Mouse (Mus musculus): ENCODE data around the gene Zfp113.

Zfp113 gene

GRCm38 (mm10) chr5:138155443-138155976, at the start of gene Zfp113:
Gene Zfp113, minus strand, starts transcription at chr5:138155744.
- peak; percentile 72 for DNase-seq

DNA sequence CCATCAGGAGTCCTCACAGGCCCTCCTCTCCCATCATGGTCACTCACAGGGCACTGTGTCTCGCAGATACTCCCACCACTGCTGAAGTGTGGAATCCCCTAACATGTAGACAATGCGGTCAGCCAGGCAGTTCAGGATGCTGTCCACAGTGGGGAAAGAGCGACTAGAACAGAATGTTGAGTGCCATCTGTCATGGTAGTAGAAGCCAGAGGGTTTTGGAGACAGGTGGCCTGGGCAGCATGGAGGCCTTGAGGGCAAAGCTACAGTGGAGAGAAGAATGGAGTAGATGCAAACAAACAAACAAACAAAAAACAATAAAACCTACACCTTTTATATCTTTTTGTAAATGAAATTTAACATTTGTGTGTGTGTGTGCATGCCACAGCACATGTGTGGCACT, 46.5 kb upstream of the Zfp113 start:
- DNase-seq, result no peak

GRCm38 (mm10) chr5:138199576-138199975, 44.0 kb upstream of the Zfp113 start:
- DNase-seq, result no peak

DNA sequence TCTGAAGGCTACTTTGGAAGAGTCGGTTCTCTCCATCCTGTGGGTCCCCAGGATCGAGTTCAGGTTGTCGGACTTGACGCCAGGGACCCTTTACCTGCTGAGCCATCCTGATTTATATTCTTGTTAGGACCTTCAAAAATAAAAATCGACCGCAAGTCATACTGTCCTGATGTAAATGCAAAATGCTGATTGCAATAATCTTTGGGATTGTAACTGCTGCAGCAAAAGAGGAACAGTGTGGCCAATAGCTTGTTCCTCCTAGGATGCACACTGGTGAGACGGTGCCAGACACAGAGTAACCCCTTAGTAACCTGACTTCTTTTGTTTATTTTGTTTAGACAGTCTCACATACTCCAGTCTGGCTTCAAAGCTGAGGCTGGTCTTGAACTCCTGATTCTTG, 39.9 kb upstream of the Zfp113 start:
- DNase-seq, result no peak

DNA sequence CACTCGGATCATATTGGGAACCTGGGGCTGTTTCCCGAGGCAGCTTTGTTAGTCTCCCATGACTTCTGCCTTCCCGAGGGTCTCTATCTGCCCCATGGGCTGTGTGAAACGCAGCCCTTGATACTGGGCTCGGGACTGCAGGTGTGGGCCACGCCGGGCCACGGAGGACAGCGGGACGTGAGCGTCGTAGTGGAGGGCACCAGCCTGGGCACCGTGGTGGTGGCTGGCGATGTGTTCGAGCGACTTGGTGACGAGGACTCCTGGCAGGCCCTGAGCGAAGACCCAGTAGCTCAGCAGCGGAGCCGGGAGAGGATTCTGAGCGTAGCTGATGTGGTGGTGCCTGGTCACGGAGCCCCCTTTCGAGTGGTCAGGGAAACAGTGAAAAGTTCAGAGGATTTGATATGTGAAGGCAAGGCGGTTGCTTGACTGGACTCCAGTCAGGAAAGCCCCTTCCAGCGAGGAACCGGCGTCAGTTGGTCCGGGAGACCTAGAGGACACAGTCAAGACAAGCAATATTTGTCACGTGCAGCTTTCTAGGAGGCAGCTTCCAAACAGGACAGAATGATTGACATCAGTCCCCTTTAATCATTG, 39.3 kb upstream of the Zfp113 start:
- peak; percentile 44 for DNase-seq

GRCm38 (mm10) chr5:138193771-138194727, 38.5 kb upstream of the Zfp113 start, which contains the start of gene Mblac1:
Gene Mblac1, plus strand, starts transcription at chr5:138194314.
- DNase-seq, result peak; percentile 70

DNA sequence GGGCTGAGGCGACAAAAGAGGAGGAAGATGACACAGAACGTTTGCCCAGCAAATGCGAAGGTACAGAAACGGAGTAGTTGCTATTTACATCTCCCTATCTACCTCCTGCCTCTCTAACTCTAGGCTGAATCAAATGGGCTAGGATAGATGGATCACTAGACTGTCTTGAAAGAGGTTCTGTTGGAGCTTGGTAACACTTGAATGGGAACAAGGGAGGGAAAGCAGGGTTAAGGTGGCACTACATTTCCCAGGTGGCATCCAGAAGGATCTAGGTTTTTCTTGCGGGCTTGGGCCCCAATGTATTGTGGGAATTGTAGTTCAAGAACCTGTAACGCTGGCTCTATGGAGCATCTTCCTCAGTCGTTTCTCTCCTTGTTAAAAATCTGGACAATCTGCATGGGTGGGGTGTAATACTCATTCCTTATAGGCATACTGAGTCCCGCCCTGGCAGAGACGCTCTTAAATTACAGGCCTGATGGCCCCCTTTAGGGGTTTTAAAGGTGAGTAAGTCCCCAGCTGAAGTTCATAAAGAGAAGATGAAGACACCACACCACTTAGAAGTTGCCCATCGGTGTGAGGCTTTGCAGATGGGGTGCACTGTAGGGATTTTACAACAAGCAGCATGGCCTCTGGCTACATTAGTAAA, 32.2 kb upstream of the Zfp113 start:
- DNase-seq, result peak; percentile 47

DNA sequence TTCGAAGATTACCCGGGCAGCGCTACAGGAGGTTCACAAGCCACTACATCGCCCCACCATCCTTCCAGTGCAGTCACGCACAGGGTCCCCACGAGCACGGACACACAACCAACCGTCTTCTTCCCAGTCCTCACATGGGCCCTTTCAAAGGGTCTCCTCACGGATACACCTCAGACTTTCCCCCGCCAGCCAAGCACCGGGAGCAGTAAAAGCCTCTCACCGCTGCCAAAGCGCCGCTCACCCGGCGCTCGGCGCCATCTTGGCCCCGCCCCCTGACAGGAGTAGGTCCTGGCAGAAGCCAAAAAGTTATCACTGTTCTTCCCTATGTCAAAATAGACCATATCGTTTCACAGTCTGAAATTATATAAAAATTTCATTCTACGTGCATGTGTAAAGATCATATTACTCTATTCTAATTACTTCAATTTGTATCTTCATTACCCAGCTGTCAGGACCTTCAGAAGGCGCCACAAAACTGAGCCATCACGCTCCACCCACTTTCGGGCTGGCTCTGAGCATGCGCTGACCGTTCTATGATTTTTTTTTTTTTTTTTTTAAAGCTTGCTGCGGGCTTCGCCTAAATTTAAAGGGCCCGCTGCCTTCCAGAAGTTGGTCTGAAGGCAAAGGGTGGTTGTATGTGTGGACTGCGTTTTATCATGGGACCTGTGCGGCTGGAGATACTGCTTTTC, 31.6 kb upstream of the Zfp113 start, which contains the start of the genes Taf6 and Cnpy4:
Taf6 (minus strand) TSS at position 502 of the 689 bp plus-strand sequence.
Cnpy4 (plus strand) TSS at position 536 of the 689 bp plus-strand sequence.
- peak; percentile 84 for DNase-seq

DNA sequence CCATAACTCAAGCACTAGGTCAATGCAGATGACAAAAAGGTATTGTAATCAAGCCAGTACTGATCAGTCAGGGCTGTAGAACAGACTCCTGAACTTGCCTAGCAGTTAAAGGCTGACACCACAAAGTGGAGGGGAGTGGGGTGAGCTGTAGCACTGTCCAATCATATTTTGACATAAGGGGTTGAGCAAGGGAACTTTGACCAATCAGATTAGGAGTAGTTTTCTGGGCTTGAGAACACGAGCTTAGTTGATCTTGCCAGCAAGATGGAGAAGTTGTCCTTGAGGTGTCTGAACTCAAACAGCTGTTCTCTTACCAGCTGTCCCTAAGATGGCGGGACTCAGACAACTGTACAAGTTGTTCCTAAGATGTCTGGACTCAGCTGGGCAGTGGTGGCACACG, 17.7 kb upstream of the Zfp113 start:
- no peak for DNase-seq

DNA sequence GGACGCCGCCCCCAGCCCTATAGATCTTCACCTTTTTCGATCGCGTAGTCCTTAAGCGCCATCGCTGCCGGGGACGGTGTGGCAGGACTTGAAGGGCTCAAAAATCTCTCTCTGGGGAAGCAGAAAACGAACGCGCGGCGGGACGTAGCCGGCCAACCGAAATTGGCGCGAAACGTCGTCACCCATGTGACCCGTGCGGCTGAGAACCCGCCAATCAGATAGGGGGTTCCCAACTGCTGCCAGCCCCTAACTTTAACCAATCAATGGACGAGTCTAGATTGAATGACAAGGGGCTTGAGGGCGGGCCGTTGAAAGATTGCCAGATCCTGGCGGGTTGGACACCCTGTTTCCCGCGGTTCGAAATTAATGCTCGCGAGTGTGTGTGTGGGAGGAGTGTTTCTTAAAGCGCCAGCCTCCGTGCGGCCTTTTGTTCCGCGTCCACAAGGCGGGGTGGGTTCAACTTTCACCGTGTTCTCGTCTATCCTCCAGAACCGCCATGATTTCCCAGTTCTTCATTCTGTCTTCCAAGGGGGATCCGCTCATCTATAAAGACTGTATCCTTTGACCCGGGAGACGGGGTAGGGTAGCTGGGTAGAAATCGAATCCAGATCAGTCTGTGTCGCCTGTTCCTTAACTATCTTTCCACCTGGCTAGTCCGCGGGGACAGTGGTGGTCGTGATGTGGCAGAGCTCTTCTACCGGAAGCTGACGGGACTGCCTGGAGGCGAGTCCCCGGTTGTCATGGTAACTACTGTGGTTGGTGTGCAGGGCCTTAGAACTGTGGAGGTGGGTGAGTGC, 16.3 kb upstream of the Zfp113 start, which contains the start of the genes Ap4m1 and Mcm7:
Ap4m1 (plus strand) TSS at position 308 of the 797 bp plus-strand sequence.
Mcm7 (minus strand) TSS at position 728 of the 797 bp plus-strand sequence.
- DNase-seq, result peak; percentile 98

- peak; percentile 97 for DNase-seq
These were observed 15.5 kb upstream of the Zfp113 start for GRCm38 (mm10) chr5:138170936-138171561.

DNA sequence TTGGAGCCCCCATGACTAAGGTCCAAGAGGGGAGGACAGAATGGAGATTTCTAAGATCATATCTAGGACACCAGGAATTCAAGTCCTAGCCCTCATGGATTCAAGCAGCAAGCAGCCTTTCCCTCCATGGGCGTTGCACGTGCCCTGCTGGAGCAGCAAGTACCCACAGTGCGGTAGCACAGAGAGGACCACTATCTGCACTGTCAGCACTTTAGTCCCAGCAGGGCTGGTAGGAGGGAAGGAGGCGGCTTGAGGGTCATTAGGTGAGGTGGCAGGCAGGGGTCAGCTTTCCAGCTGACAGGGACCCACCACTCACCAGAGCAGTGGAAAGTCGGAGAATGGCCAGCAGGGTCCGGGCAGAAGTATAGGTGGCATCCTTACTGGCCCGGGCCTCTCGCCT, 10.1 kb upstream of the Zfp113 start:
- DNase-seq, result no peak

DNA sequence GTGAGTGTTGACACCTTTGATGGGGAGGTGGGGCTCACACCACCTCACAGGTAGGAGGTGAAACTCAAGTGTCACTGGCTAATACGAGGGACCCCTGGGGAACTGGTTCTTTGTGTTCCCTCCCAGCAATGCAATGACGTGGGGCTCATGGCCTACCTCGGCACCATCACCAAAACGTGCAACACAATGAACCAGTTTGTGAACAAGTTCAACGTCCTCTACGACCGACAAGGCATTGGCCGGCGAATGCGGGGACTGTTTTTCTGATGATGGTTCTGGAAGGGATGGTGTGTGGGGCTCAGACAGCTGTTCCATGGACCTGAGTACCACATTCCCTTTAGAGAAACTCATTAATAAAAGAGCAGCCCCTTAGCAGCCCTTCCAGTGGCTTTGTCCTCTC, 8.1 kb upstream of the Zfp113 start:
- no peak for DNase-seq

DNA sequence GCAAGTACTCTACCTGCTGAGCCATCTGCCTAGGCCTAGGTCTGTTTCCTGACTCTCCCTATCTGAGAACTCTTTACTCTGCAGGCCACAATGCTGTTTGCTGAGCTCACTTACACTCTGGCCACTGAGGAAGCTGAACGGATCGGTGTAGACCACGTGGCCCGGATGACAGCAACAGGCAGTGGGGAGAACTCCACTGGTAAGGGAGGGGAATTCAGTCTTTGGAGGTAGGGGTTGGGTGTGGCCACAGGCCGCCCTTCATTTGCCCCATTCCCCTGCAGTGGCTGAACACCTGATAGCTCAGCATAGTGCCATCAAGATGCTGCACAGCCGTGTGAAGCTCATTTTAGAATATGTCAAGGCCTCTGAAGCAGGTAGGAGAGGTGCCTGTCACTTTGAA, 7.5 kb upstream of the Zfp113 start:
- DNase-seq, result no peak

GRCm38 (mm10) chr5:138160842-138161665, 5.5 kb upstream of the Zfp113 start, which contains the start of gene Cops6:
Gene Cops6, plus strand, starts transcription at chr5:138161071.
- peak; percentile 91 for DNase-seq

- no peak for DNase-seq
These were observed 4.7 kb upstream of the Zfp113 start for GRCm38 (mm10) chr5:138160224-138160762.

DNA sequence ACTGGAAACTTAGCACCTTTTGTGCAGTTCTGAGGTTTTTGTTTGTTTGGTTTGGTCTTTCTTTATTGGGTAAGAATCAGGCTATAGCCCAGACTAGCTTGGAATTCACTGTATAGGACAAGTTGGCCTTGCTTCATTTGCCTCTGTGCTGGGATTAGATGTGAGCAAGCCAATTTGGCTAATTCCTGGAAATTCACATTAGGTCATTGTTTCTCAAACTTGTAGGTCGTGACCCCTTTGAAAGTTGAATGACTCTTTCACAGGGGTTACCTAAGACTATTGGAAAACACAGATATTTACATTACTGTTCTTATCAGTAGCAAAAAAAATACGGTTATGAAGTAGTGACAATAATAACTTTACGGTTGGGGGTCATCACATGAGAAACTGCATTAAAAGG, 1.2 kb downstream of the Zfp113 start:
- no peak for DNase-seq

DNA sequence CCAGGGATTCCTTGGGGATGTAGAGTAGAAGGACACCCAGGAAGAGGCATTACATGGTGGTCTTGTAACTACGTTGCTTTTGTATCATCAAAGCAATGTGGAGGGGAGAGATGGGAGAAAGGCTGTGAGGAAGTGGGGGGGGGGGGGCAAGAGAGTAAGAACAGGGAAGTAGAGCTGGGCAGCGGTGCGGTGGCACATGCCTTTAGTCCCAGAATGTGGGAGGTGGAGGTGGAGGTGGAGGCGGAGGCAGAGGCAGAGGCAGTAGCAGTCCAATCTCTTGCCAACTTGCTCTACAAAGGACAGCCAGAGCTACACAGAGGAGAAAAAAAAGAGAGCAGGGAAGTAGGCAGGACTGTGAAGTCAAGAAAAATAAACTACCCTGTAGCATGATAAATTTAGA, 17.0 kb downstream of the Zfp113 start:
- no peak for DNase-seq

- peak; percentile 8 for DNase-seq
These were observed 17.5 kb downstream of the Zfp113 start for GRCm38 (mm10) chr5:138137935-138138549.

All from right cerebral cortex, postnatal 4 days (tissue).